Mouse (Mus musculus) spleen, embryonic (tissue): Measurements from ENCODE around the gene Ppp1r26.

Source experiments
- CTCF ChIA-PET: fragments of 350-600 bp; sonication (Branson Sonifier 250); formaldehyde crosslinking; loops from one replicate; lab custom pipeline; 2022; lab: Charles Lee

The Ppp1r26 gene

DNA sequence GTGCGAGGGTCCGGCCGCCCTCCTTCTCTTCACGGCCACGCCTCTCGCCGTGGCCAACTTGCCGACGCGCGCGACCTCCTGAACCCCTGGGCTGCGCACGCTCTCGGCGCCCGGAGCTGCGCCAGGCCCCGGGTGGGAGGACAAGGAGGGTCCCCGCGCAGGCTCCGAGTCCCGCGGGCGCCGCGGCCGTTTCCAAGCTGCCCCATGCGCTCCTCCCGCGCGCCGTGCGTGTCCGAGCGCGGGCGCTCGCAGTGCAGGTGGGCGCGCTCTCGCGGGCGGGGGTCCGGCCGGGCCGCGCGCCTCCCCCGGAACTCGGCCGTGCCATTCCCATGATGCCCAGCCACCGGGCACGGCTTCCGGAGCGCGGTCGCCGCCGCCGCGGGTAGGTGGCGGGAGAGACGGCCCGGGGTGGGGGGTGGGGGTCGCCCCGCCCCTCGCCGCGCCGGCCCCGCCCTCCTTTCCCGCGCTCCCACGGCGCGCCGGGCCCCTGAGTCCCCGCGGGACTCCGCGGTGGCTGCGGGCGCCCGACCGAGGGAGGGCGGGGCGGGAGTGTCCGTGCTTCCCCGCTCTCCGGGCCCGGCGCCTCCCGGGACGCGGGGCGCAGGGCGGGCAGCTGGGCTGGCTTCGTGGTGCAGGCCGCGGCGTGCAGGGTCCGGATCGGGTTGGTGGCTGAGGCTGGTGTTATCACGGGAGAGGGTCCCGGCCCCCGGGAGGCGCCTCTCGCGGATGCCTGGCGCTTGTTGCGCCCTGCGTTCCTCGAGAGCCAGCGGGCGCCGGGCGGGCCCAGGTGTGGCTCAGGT lies at the start of gene Ppp1r26:
Ppp1r26 (plus strand) TSS at position 286 of the 800 bp plus-strand sequence.
- CTCF ChIA-PET = interaction anchor here (0.7 kb wide), 1 partner anchor 96 kb away, joined by 4 read pairs; no protein-coding TSS in a partner anchor

- CTCF ChIA-PET = no interaction called here
Measured at GRCm38 (mm10) chr2:28396928-28397327, 49.7 kb upstream of the Ppp1r26 start.

GRCm38 (mm10) chr2:28397417-28398119 lies 49.0 kb upstream of the Ppp1r26 start:
- CTCF ChIA-PET = interaction anchor here (0.6 to 1.5 kb wide), 2 partner anchors 21 to 26 kb away, joined by 3 to 5 read pairs; no protein-coding TSS in a partner anchor

DNA sequence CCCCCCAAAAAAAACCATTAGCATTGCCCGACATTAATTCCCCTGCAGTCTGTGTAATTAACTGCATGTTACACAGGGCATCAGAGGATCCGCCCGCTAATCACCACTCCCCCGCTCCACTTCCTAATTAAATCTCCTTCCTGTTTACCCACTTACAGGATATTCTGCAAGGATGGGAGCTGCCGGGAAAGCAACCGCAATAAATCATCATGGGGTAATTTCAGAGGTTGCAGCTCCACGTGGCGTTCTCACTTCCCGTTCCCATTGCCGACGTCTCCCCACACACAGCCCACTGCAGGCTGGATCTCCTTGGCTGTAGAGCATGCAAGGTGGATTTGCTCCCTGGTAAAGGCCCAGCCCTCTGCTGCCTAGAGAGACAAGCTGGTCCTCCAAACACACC lies 45.0 kb upstream of the Ppp1r26 start:
- CTCF ChIA-PET = no interaction called here

DNA sequence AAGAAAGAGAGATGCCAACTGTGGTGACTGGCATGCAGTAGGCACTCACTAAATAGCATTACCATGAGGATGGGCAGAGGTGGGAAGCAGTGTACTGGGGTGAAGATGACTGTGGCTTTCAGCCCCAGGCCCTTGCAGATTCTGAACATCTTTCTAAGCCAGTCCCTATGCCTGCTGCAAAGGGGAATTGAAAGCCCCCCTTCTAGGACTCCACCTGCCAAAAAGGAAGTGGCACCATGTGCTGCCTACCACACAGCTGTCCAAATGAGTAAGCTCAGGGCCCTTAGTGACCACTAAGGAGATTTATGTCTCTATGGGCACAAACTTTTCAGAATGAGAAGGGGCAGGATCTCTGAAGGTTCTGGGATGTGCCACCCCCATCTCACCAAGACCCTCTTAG lies 44.5 kb upstream of the Ppp1r26 start:
- CTCF ChIA-PET = no interaction called here

GRCm38 (mm10) chr2:28407796-28408195 lies 38.8 kb upstream of the Ppp1r26 start:
- CTCF ChIA-PET = interaction anchor here (0.6 kb wide), 1 partner anchor 234 kb away, joined by 18 read pairs; no protein-coding TSS in a partner anchor

- CTCF ChIA-PET = interaction anchor here (0.7 kb wide), 1 partner anchor 12 kb away, joined by 3 read pairs; no protein-coding TSS in a partner anchor
Measured at GRCm38 (mm10) chr2:28409144-28409543, 37.5 kb upstream of the Ppp1r26 start.

DNA sequence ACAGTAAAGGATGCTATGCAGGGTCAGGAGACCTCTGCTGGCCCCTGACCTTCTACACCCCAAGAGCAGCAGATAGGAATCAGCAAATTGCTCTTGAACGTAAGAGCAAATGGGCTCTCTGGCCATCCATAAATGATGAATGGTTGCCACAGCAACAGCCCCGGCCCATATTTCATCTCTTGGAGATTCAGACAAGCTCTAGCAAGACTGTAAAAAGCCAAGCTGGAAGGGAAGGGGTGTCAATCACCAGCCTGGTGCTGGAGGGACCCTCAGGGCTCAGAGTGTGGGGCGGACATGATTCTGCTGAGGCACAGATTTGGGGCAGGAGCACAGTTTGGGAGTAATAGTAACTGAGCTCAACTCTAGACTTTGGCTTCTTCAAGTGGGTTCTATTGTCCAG lies 37.0 kb upstream of the Ppp1r26 start:
- CTCF ChIA-PET = no interaction called here

DNA sequence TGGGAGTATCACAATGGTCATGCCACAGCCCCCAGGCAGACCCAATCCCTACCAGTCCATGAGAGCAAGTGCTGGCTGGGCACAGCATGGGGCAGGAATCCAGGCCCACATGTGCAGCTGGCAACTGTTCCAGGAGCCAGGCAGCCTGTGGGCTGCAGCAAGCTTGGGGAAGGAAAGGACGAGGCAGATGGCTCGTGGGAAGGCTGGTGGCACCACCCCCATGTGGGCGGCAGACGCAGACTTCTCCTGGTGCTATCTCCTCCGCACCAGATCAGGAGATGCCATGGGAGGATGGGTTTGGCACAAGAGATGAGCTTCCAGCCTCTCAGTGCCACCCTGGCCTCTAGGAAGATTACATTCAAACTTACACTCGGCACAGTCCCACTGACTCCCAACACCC lies 33.7 kb upstream of the Ppp1r26 start:
- CTCF ChIA-PET = no interaction called here

GRCm38 (mm10) chr2:28414116-28414756 lies 32.4 kb upstream of the Ppp1r26 start:
- CTCF ChIA-PET = no interaction called here

- CTCF ChIA-PET = no interaction called here
Measured at GRCm38 (mm10) chr2:28414757-28415137, 31.9 kb upstream of the Ppp1r26 start.

DNA sequence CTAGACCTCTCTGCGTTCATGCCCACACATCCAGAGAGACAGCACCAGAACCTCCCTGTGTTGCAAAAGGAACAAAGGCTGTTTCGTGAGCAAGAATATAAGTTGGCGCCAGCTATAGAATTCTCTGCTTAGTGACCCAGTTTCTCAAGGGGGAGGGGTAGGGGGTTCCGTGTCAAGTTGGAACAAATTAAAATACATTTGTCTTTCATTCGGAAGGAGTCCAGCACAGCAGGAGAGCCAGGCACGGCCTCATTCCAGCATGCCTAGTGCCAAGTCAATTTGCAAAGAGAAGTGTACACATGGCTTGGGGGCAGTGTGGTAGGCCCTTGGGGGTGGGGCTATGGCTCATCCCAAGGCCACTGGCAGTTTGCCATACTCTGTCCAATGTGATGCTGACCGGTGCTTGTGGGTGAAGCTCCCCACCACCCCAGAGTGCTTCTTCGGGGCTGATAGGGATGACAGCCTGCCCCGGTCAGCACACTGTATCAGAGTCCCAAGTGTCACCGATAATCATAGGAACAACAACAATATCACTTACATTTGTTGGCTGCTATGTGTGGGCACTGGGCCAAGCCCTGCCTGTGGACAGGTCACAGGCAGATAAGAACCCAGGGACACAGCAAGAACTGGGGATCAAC lies 31.1 kb upstream of the Ppp1r26 start:
- CTCF ChIA-PET = interaction anchor here (0.7 kb wide), 1 partner anchor 707 kb away, joined by 4 read pairs; no protein-coding TSS in a partner anchor

GRCm38 (mm10) chr2:28416511-28416910 lies 30.1 kb upstream of the Ppp1r26 start:
- CTCF ChIA-PET = no interaction called here

DNA sequence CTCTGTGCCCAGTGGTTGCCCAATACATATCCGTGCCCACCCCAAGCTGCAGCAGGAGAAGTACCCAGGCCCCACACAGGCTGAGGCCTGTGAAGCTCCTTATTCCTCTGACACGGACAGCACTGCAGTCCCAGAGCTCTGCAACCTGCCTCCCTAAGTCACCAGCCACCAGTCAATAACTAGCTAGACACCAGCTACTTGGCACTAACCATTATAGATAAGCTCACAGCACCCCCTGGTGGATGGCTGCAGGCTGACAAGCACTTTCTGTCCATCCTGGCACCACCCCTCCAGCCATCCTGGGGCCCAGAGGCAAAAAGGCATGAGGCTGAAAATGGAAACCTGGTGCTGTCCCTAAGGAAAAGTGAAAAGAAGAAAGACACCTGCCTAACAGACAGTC lies 28.6 kb upstream of the Ppp1r26 start:
- CTCF ChIA-PET = interaction anchor here (1.1 to 1.4 kb wide), 3 partner anchors 20 to 408 kb away, joined by 3 to 7 read pairs (median 6); no protein-coding TSS in a partner anchor

DNA sequence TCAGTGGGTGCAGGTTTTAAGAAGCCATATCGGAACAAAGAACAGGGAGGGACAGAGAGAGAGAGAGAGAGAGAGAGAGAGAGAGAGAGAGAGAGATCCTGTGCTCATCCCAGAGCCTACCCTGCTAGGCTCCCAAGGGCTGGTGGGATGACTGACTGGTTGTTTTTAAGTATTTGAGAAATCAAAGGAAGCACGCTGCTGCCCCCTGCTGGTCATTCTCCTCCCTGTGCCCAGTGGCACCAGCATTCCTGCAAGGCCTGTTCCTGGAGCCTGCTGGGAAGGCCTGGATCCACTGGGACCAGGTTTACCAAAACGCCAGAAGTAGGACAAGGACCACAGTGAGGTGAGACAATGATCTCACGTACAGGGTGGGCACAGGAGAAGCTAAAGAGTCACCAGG lies 26.7 kb upstream of the Ppp1r26 start:
- CTCF ChIA-PET = interaction anchor here (0.6 kb wide), 2 partner anchors 16 to 103 kb away, joined by 3 to 4 read pairs; no protein-coding TSS in a partner anchor

GRCm38 (mm10) chr2:28423167-28423566 lies 23.4 kb upstream of the Ppp1r26 start:
- CTCF ChIA-PET = interaction anchor here (0.7 kb wide), 2 partner anchors 25 to 199 kb away, joined by 5 read pairs; no protein-coding TSS in a partner anchor

DNA sequence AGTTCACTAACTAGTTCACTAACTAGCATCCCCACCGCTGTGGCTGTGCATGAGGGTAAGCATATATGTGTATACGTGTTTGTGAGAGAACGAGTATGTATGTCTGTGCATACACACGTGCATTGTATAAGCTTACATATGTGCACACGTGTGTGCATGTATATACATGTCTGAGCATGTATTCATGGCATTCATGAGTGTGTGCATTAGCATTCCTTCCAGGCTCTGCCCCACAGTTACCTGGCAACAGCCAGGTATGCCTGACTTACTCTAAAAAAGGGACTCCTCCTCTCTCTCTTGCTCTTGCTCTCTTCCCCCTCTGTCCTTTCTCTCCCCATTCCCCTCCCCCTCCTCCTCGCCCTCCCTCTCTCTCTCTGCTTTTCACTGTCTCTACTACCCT lies 19.4 kb upstream of the Ppp1r26 start:
- CTCF ChIA-PET = interaction anchor here (0.8 kb wide), 1 partner anchor 116 kb away, joined by 10 read pairs; no protein-coding TSS in a partner anchor

DNA sequence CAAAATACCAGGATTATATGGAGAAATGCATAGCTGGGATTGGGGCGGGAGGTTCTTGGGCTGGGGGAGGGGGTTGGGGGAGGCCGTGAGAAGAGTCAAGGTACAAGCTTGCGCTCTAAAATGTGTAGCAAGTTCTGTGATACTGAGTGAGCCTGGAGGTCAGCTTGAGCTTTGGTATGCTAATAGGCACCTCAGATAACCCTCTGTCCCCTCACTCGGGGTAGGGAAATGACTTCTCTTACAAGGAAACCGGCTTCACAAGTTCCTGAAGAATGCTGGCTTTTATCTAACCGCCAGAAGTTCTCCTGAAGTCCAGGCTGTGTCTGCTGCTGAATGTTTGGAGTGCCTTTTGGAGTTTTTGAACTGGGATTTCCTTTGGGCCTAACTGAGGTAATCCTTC lies 15.8 kb upstream of the Ppp1r26 start:
- CTCF ChIA-PET = interaction anchor here (0.6 kb wide), 1 partner anchor 37 kb away, joined by 3 read pairs; the partner anchor contains the start of gene Mrps2

GRCm38 (mm10) chr2:28432811-28433210 lies 13.8 kb upstream of the Ppp1r26 start:
- CTCF ChIA-PET = no interaction called here

- CTCF ChIA-PET = interaction anchor here (0.6 kb wide), 2 partner anchors 30 to 1508 kb away, joined by 4 to 5 read pairs; no protein-coding TSS in a partner anchor
Measured at GRCm38 (mm10) chr2:28433512-28433911, 13.1 kb upstream of the Ppp1r26 start.

GRCm38 (mm10) chr2:28435401-28435800 lies 11.2 kb upstream of the Ppp1r26 start:
- CTCF ChIA-PET = interaction anchor here (0.5 kb wide), 1 partner anchor 15 kb away, joined by 3 read pairs; no protein-coding TSS in a partner anchor
